Mouse (Mus musculus) liver, embryonic 16.5 days (tissue): ENCODE data around the gene Abcg5. TPM values are rescaled to one million over a fixed set of nuclear protein-coding genes. Genes with fewer than 3 reads are reported as not detected.
A peak's percentile ranks its signal among the peaks of the same experiment; 100 is the strongest.

Experiments used
- ATAC-seq: fragments of 200-750 bp; cut with Nextera tagmentation; 2 replicates; pipeline ENCODE4 v1.8.0; 2017; ENCODE audit warnings: low read depth, mild to moderate bottlenecking, moderate number of reproducible peaks, moderate library complexity
- H3K27ac ChIP-seq: fragments of 300-500 bp; sonication (generic); 2 replicates; pipeline ENCODE4 v1.5.1; 2014; ENCODE audit warnings: mild to moderate bottlenecking, low read length
- H3K27me3 ChIP-seq: fragments of 300-500 bp; sonication (generic); 2 replicates; pipeline ENCODE4 v1.6.1; 2014; ENCODE audit warnings: low read depth, low read length, mixed read lengths; ENCODE audit not compliant: control insufficient read depth, insufficient read depth
- H3K36me3 ChIP-seq: fragments of 300-500 bp; sonication (generic); 2 replicates; pipeline ENCODE4 v1.6.1; 2014; ENCODE audit warnings: mild to moderate bottlenecking; ENCODE audit not compliant: control insufficient read depth, insufficient read depth
- H3K4me1 ChIP-seq: fragments of 300-500 bp; sonication (generic); 2 replicates; pipeline ENCODE4 v1.6.1; 2014; ENCODE audit warnings: low read depth, low read length, mixed read lengths; ENCODE audit not compliant: control insufficient read depth
- H3K4me2 ChIP-seq: fragments of 300-500 bp; sonication (generic); 2 replicates; pipeline ENCODE4 v1.6.1; 2014; ENCODE audit warnings: low read depth, low read length, mixed read lengths
- H3K4me3 ChIP-seq: fragments of 300-500 bp; sonication (generic); 2 replicates; pipeline ENCODE4 v1.5.1; 2014; ENCODE audit warnings: low read depth, mild to moderate bottlenecking, low read length
- H3K9ac ChIP-seq: fragments of 300-500 bp; sonication (generic); 2 replicates; pipeline ENCODE4 v1.6.1; 2014; ENCODE audit warnings: low read depth, low read length
- H3K9me3 ChIP-seq: fragments of 300-500 bp; sonication (generic); replicated peaks from 2 replicates; pipeline ENCODE4 v1.6.1; 2016; ENCODE audit warnings: low read length; ENCODE audit not compliant: control insufficient read depth
- WGBS: fragments of 180-500 bp; shearing (Covaris S2); extraction: QIAGEN DNeasy Blood & Tissue Kit; methylation state at CpG from one replicate; pipeline ENCODE4 v1.1.7; 2014; ENCODE audit not compliant: insufficient replicate concordance; 5-methylcytosine and 5-hydroxymethylcytosine counted together
- polyA plus RNA-seq: library from polyadenylated mRNA; unstranded; fragments of >200 nt; fragmentation: Nextera tagmentation; extraction: Ambion mirVana; gene quantifications from 2 replicates; pipeline ENCODE4 v1.2.1, GENCODE M21; 2015

The Abcg5 gene
- polyA plus RNA-seq, 1 experiment from 2014 or later: 0.63 TPM

DNA sequence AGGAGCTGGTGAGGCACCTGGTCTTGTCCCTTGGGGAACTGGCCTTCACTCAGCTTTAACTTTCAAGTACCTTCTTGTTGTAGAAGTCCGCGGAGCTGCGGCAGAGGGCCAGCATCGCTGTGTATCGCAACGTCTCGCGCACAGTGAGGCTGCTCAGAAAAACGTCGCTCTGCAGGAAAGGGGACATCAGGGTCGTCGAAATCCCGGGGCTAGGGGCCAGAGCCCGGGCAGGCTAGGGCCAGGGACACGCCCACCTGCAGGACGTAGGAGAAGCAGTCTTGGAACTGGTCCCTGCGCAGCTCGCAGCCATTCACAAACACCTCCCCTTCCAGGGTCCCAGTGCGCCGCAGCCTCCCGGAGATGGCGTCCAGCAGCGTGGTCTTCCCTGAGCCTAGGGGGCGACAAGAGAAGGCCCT, 6.9 kb downstream of the Abcg5 start, which contains the start of gene Abcg8:
Gene Abcg8, plus strand, starts transcription at position 352 of the 416 bp plus-strand sequence.
- H3K36me3 ChIP-seq: no peaks in the 10 kb centered on the region
- WGBS: 3% methylated on average over 24 of the region's 24 CpGs
- H3K4me1 ChIP-seq: no peaks in the 10 kb centered on the region
- H3K9me3 ChIP-seq: no peaks in the 10 kb centered on the region
- H3K9ac ChIP-seq: no peak within 1 kb of the TSS
- ATAC-seq: peak; percentile 24; the same call in 1 of the 2 replicates
- H3K27ac ChIP-seq: no peak within 1 kb of the TSS
- H3K4me3 ChIP-seq: peak within 1 kb of the TSS; percentile 33
- H3K27me3 ChIP-seq: peaks cover 4% of the 10 kb centered on the region
- H3K4me2 ChIP-seq: peak within 1 kb of the TSS; percentile 50

DNA sequence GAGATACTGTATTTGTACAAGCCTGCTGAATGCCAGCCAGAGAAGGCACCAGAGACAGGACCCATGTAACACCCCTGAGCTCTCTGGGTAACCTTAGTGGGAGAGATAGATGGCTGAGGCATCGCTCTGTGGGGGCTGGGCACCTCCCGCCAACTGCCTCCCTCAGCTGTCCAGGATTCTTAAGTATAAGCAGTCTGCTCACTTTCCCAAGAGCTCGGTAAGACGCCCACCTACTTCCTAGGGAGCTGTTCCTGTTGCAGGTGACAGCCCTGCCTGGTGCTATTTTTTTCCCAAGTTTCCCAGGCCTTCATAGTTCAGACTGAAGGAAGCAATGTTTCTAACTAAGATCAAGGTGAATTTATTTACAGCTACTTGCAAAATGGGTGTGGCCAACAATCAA, 7.6 kb downstream of the Abcg5 start:
- no peak for ATAC-seq
- Histone ChIP-seq H3K9me3 (no peaks in the 10 kb centered on the region), H3K36me3 (no peaks in the 10 kb centered on the region), H3K4me2 (no peak overlapping the region), H3K4me3 (no peak overlapping the region), H3K27ac (no peak overlapping the region), H3K9ac (no peak overlapping the region), H3K4me1 (no peaks in the 10 kb centered on the region), H3K27me3 (peaks cover 4% of the 10 kb centered on the region)
- 42% methylated on average over 4 of the region's 4 CpGs for WGBS

DNA sequence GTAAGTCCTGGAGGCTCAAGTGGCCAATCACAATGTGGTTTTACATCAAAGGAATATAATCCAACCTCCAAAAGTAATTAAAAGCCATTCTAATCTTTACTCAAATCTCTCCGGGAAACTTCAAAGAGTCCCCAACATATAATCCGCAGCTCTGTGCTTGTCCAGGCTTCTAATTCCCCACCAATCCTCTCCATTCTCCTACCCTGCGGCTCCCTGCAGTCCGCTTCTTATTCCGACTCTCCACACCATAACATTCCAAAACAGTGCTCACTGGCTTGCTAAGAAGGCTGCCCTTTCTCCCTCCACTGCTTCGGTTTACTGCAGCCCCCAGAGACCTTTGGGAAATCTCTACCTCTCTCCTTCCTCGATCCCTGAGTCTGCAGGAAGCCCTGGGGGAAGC, 8.8 kb downstream of the Abcg5 start:
- Histone ChIP-seq H3K9ac (no peak overlapping the region), H3K9me3 (no peaks in the 10 kb centered on the region), H3K27ac (no peak overlapping the region), H3K4me2 (no peak overlapping the region), H3K4me3 (no peak overlapping the region), H3K36me3 (no peaks in the 10 kb centered on the region), H3K4me1 (no peaks in the 10 kb centered on the region), H3K27me3 (peaks cover 4% of the 10 kb centered on the region)
- WGBS: 57% methylated on average over 7 of the region's 7 CpGs
- no peak for ATAC-seq

DNA sequence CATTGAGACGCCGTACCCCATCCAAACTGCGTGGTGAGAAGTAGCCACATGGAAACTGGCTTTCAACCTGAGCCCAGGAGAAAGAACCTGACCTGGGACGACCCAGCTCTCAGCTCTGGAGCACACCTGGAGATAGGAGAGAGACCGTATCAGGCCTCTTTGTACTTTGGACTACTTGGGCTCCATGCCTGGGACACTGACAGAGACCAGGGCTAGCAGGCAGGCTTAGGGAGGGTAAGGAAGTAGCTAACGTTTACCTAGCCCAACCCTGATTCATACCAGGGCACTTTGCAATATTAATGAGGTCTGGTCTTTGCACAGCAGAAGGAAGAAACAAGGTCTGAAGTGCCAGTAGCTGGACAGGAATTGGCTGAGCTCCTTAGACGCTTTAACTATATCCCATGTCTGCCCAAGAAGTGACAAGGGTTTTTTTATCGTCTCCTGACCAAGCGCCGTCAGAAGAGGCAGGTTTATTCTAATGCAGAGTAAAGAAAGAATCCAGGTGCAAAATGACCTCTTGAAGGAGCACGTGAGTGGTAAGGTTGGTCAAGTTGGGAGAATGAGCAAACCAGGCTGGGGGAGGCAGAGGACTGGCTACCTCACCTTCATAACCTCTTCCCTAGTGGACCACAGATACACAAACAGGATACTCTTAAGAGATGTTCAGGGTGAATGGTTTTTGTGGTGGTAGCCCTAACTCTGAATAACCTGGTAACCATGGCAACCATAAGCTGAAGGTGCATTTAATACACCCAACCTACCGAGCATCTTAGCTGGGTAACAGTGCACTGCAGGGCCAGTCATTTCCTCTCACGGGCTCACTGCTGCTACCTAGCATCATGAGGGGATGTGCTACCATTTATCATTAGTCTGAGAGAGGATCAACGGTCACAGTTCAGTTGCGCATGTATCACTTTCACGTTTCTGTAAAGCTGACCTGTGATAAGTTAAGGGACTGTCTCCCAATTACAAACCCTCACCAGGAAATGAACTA, 10.1 kb downstream of the Abcg5 start:
- H3K27ac ChIP-seq: no peak overlapping the region
- H3K9me3 ChIP-seq: no peaks in the 10 kb centered on the region
- no peak overlapping the region for H3K9ac ChIP-seq
- no peak for ATAC-seq
- H3K4me1 ChIP-seq: no peaks in the 10 kb centered on the region
- H3K4me2 ChIP-seq: no peak overlapping the region
- WGBS: 54% methylated on average over 16 of the region's 16 CpGs
- no peaks in the 10 kb centered on the region for H3K36me3 ChIP-seq
- peaks cover 4% of the 10 kb centered on the region for H3K27me3 ChIP-seq
- no peak overlapping the region for H3K4me3 ChIP-seq

GRCm38 (mm10) chr17:84667848-84668247, 15.0 kb downstream of the Abcg5 start:
- ATAC-seq: no peak
- H3K27me3 ChIP-seq: no peaks in the 10 kb centered on the region
- H3K27ac ChIP-seq: no peak overlapping the region
- no peaks in the 10 kb centered on the region for H3K9me3 ChIP-seq
- H3K9ac ChIP-seq: no peak overlapping the region
- no peak overlapping the region for H3K4me3 ChIP-seq
- H3K36me3 ChIP-seq: no peaks in the 10 kb centered on the region
- H3K4me1 ChIP-seq: no peaks in the 10 kb centered on the region
- WGBS: 78% methylated on average over 3 of the region's 3 CpGs
- no peak overlapping the region for H3K4me2 ChIP-seq

GRCm38 (mm10) chr17:84665691-84666090, 17.1 kb downstream of the Abcg5 start:
- no peak for ATAC-seq
- no peak overlapping the region for H3K9ac ChIP-seq
- WGBS: 24% methylated on average over 9 of the region's 9 CpGs
- no peaks in the 10 kb centered on the region for H3K27me3 ChIP-seq
- no peak overlapping the region for H3K4me2 ChIP-seq
- no peaks in the 10 kb centered on the region for H3K9me3 ChIP-seq
- no peaks in the 10 kb centered on the region for H3K36me3 ChIP-seq
- H3K4me1 ChIP-seq: no peaks in the 10 kb centered on the region
- H3K27ac ChIP-seq: no peak overlapping the region
- no peak overlapping the region for H3K4me3 ChIP-seq

- ATAC-seq: no peak
- Histone ChIP-seq H3K27ac (no peak overlapping the region), H3K4me1 (no peaks in the 10 kb centered on the region), H3K9me3 (no peaks in the 10 kb centered on the region), H3K9ac (no peak overlapping the region), H3K4me2 (no peak overlapping the region), H3K27me3 (no peaks in the 10 kb centered on the region), H3K4me3 (no peak overlapping the region), H3K36me3 (no peaks in the 10 kb centered on the region)
- WGBS: 59% methylated on average over 10 of the region's 10 CpGs
Observed at GRCm38 (mm10) chr17:84665053-84665452, 17.8 kb downstream of the Abcg5 start.

- Histone ChIP-seq H3K9ac (no peak overlapping the region), H3K36me3 (no peaks in the 10 kb centered on the region), H3K4me1 (no peaks in the 10 kb centered on the region), H3K4me3 (no peak overlapping the region), H3K4me2 (no peak overlapping the region), H3K9me3 (no peaks in the 10 kb centered on the region), H3K27ac (no peak overlapping the region), H3K27me3 (no peaks in the 10 kb centered on the region)
- WGBS: 66% methylated on average over 8 of the region's 8 CpGs
- no peak for ATAC-seq
Observed at GRCm38 (mm10) chr17:84658951-84659350, 23.9 kb downstream of the Abcg5 start.

GRCm38 (mm10) chr17:84658195-84658594, 24.6 kb downstream of the Abcg5 start:
- Histone ChIP-seq H3K4me1 (no peaks in the 10 kb centered on the region), H3K27me3 (no peaks in the 10 kb centered on the region), H3K36me3 (no peaks in the 10 kb centered on the region), H3K9me3 (no peaks in the 10 kb centered on the region), H3K4me3 (no peak overlapping the region), H3K4me2 (no peak overlapping the region), H3K27ac (no peak overlapping the region), H3K9ac (no peak overlapping the region)
- no peak for ATAC-seq
- WGBS: 50% methylated on average over 5 of the region's 5 CpGs
